Mouse (Mus musculus): ENCODE results near the gene Ptp4a2. TPM values are rescaled to one million over a fixed set of nuclear protein-coding genes. Genes with fewer than 3 reads are reported as not detected.
"Not testable (repeated sequence)": the region's sequence is repeated elsewhere in the genome, so short reads cannot be mapped to it uniquely, and the experiment has no call there.

Gene Ptp4a2
- polyA plus RNA-seq, 1 experiment from 2014 or later, result 92.4 TPM

GRCm38 (mm10) chr4:129884041-129884930, 73.3 kb downstream of the Ptp4a2 start:
- in situ Hi-C loops (cut with MboI; ENCODE audit: low pct_unique_long_range_greater_than_20kb), result no loop called here
- ATAC-seq, result no peak
- DNase-seq (ENCODE audit: low read depth, low spot score), result no peak
- ChIA-PET CTCF (no interaction called here), POLR2A (interaction anchor here (0.6 kb wide), 1 partner anchor 9 kb away, joined by 3 read pairs; no protein-coding TSS in a partner anchor)
- no peak for TF ChIP-seq CTCF (IDR thresholded peaks at IDR 0.05)
- H3K27me3 ChIP-seq, result no peaks in the 10 kb centered on the region

DNA sequence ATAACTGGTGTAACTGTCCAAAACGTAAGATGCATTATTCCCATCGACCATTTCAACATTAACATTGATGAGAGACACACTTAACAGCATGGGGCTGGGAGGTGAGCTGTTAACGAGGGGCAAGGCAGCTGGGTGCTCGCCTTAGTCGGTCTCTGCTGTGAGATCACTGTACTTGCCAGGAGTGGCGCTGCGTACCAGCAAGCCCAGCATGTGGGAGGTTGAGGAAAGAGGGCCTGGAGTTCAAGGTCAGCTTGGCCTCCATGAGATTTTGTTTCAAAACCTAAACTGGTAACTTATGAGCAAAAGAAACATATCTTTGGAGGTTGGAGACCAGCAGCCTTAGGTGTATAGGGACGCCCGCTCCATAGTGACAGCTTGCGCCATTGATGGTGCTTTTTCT, 78.6 kb downstream of the Ptp4a2 start:
- TF ChIP-seq CTCF (IDR thresholded peaks at IDR 0.05), result no peak
- in situ Hi-C loops (cut with MboI; ENCODE audit: low pct_unique_long_range_greater_than_20kb), result no loop called here
- ChIA-PET CTCF (no interaction called here), POLR2A (no interaction called here)
- H3K27me3 ChIP-seq, result no peaks in the 10 kb centered on the region
- ATAC-seq, result no peak
- no peak for DNase-seq (ENCODE audit: low read depth, low spot score)

GRCm38 (mm10) chr4:129890094-129890493, 79.1 kb downstream of the Ptp4a2 start:
- in situ Hi-C loops (cut with MboI; ENCODE audit: low pct_unique_long_range_greater_than_20kb), result no loop called here
- CTCF ChIA-PET, result no interaction called here

DNA sequence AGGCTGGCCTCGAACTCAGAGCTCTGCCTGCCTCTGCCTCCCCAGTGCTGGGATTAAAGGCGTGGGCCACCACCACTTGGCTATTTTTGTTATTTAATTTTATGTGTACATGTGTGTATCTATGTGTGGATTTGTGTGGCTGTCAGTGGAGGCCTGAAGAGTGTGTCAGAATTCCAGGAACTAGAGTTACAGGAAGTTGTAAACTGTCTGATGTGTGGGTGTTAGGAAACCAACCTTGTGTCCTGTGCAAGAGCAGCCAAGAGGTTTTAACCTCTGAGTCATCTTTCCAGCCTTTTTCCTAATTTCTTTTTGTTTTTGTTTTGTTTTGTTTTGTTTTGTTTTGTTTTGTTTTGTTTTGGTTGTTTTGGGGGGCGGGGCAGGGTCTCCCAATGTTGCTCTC, 83.8 kb downstream of the Ptp4a2 start:
- in situ Hi-C loops (cut with MboI; ENCODE audit: low pct_unique_long_range_greater_than_20kb), result no loop called here
- ChIA-PET POLR2A (no interaction called here), CTCF (no interaction called here)
- no peak for TF ChIP-seq CTCF (IDR thresholded peaks at IDR 0.05)
- ATAC-seq (no peak), DNase-seq (ENCODE audit: low read depth, low spot score) (no peak)
- H3K27me3 ChIP-seq, result no peaks in the 10 kb centered on the region

More at GRCm38 (mm10) chr4:129890094-129890493, 79.1 kb downstream of the Ptp4a2 start:
- DNase-seq (ENCODE audit: low read depth, low spot score) (no peak), ATAC-seq (no peak)
- H3K27me3 ChIP-seq, result no peaks in the 10 kb centered on the region
- TF ChIP-seq CTCF (IDR thresholded peaks at IDR 0.05), result no peak
- POLR2A ChIA-PET, result no interaction called here

DNA sequence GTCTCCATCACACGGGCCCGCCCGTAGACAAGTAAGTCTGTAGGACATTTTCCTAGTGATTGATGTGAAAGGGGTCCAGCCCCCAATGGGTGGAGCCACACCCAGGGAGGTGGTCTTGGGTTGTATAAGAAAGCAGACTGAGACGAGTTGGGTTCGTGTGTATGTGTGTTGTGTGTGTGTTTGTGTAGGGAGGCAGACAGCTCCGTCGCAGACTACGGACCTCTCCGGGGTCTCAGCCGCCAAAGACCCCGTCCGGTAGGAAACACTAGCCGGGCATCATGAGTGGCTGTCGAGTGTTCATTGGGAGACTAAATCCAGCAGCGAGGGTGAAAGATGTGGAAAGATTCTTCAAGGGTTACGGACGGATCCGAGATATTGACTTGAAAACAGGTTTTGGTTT, 87.8 kb downstream of the Ptp4a2 start:
- ATAC-seq; DNase-seq (ENCODE audit: low read depth, low spot score); CTCF ChIA-PET; H3K27me3 ChIP-seq; POLR2A ChIA-PET; in situ Hi-C loops (cut with MboI; ENCODE audit: low pct_unique_long_range_greater_than_20kb): not testable (repeated sequence)

Other genes starting within 250 kb of the Ptp4a2 start
- gene Lck, start 237.6 kb upstream of the Ptp4a2 start, polyA plus RNA-seq (2021), result 0.12 TPM
- gene Fam167b, start 232.7 kb upstream of the Ptp4a2 start, polyA plus RNA-seq (2021), result not detected
- 139 TPM for gene Eif3i, start 210.6 kb upstream of the Ptp4a2 start, polyA plus RNA-seq (2021)
- gene Tmem234, start 210.6 kb upstream of the Ptp4a2 start, polyA plus RNA-seq (2021), result 79.8 TPM
- 0.47 TPM for gene Dcdc2b, start 197.0 kb upstream of the Ptp4a2 start, polyA plus RNA-seq (2021)
- 13.3 TPM for gene Iqcc, start 192.1 kb upstream of the Ptp4a2 start, polyA plus RNA-seq (2021)
- gene Ccdc28b, start 187.3 kb upstream of the Ptp4a2 start, polyA plus RNA-seq (2021), result 18.1 TPM
- gene Txlna, start 170.2 kb upstream of the Ptp4a2 start, polyA plus RNA-seq (2021), result 51.2 TPM
- gene Kpna6, start 138.5 kb upstream of the Ptp4a2 start, polyA plus RNA-seq (2021), result 43.9 TPM
- gene Tmem39b, start 114.4 kb upstream of the Ptp4a2 start, polyA plus RNA-seq (2021), result 7.8 TPM
- gene Khdrbs1, start 68.9 kb upstream of the Ptp4a2 start, polyA plus RNA-seq (2021), result 95.2 TPM
- gene Spocd1, start 118.0 kb downstream of the Ptp4a2 start, polyA plus RNA-seq (2021), result 0.03 TPM
- gene Adgrb2, start 173.7 kb downstream of the Ptp4a2 start, polyA plus RNA-seq (2021), result 3.4 TPM
- 0.67 TPM for gene Col16a1, start 236.6 kb downstream of the Ptp4a2 start, polyA plus RNA-seq (2021)